Mouse (Mus musculus): ENCODE measurements around the gene Zbtb45.

The Zbtb45 gene

DNA sequence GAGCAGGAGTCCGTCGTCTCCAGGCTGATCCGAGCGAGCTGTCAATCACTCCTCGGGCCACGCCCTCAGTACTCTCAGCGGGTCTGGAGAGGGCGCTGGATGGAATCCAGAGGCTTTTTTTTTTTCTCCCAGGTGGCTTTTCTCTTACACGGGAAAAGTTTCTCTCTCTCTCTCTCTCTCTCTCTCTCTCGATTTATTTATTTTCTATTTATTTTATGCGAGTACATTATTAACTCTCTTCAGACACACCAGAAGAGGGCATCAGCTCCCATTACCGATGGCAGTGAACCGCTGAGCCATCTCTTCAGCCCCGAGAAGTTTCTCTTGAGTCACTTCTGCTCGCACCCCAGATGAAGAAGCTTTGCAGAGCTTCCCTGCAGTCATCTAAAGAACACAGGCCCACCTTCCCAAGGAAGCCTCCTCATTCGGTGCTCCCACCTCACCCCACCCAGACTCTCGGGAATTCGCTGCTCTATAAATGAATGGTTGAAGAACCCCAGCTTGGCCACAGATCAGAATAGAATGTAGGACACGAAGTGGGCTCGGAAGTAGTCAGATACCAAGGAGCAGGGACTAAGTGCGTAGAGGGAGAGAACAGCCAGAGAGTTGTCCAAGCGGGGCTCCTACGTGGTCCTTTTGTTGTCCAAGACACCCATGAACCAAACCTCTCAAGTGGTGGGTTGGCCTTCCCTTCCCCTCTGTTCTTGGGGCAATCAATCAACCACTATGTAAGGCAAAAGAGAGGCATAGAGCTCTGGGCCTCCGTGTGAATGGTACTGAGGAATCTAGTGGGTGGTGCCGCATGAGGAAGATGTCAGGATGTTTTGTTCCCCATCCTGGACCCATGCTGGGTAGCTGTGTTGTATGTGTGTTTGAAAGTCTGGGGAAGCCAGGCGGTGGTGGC is at the start of gene Zbtb45:
Zbtb45 (minus strand) TSS at position 30 of the 904 bp plus-strand sequence.
- no peak for DNase-seq

- DNase-seq = no peak
These were observed 49.7 kb upstream of the Zbtb45 start for GRCm38 (mm10) chr7:13059536-13059935.

DNA sequence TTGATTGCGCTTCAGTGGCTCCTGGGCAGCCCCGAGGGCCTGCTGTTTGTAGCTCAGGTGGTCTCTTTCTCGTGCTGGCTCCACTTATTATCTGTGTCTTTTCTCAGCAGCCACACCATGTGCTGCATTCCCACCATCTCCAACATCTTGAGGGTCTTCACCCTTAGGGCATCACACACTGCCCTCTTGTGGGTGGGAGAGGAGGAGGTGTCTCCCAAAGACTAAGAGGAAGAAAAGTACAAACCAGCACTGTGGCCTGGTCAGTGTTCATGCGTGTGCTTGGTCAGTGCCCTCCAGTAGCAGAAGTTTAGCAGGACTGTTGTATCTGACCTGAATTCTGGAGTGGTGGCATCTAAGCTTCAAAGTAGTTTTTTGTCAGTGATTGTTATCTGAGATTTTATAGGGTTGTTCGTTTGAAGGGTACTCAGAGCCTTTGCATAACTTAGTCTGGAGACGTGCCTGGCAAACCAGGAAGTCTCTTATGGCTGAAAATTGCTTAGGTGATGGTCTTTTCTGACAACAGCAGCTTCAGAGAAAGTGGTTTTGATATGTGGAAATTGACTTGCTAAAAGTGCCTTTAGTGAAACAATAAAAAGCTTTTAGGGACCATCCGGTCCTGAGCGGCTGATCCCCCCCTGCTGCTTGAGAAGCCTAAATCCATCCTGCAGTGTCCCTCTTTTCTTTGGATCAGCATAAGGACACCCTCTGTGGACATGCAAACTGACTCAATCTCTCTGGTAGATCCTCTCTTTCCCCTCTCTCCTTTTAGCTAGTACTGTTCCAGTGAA is 47.3 kb upstream of the Zbtb45 start:
- DNase-seq = no peak

- DNase-seq = peak; percentile 94
These were observed 44.6 kb upstream of the Zbtb45 start, which contains the start of gene Mzf1 for GRCm38 (mm10) chr7:13054287-13055010. Gene Mzf1 (minus strand): TSS chr7:13054764.

DNA sequence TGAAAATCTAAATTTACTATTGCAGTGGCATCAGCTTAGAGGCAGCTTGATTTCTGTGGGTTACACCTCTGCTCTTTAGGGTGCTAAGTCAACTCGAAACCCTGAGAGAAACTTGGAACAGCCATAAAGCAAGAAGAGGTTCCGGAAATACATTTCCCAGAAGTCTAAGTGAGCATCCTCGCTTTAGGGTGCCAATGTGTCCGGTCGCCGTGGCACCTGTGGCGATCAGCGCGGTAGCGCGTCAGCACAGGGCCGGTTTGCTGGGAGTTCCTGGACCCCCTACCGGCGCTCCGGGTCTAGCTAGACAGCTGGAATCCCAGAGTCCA is 44.1 kb upstream of the Zbtb45 start:
- DNase-seq = no peak

DNA sequence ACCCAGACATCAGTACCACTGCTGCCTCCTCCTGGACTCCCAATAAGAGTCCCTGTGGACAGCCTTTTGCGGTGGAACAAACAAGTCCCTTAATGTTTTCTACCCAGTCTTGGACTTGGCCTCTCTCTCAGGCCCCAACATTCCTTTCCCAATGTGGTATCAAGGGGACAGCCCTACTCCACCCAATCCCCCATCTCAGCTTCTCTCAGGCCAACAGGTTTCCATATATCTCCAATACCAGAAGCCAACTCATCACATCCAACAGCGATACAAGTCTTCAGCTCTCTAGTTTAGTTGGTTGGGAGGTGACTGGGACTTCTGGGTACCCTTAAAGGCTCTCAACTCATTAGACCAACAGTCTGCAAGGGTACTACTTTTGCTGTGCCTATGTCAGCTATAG is 43.7 kb upstream of the Zbtb45 start:
- no peak for DNase-seq

- DNase-seq = no peak
These were observed 43.2 kb upstream of the Zbtb45 start for GRCm38 (mm10) chr7:13053001-13053400.

- peak; percentile 74 for DNase-seq
These were observed 36.2 kb upstream of the Zbtb45 start for GRCm38 (mm10) chr7:13046084-13046483.

- no peak for DNase-seq
These were observed 34.4 kb upstream of the Zbtb45 start for GRCm38 (mm10) chr7:13044254-13044625.

GRCm38 (mm10) chr7:13043445-13044253 is 33.8 kb upstream of the Zbtb45 start:
- peak; percentile 37 for DNase-seq

- no peak for DNase-seq
These were observed 33.2 kb upstream of the Zbtb45 start for GRCm38 (mm10) chr7:13043120-13043444.

GRCm38 (mm10) chr7:13042511-13042910 is 32.7 kb upstream of the Zbtb45 start:
- no peak for DNase-seq

DNA sequence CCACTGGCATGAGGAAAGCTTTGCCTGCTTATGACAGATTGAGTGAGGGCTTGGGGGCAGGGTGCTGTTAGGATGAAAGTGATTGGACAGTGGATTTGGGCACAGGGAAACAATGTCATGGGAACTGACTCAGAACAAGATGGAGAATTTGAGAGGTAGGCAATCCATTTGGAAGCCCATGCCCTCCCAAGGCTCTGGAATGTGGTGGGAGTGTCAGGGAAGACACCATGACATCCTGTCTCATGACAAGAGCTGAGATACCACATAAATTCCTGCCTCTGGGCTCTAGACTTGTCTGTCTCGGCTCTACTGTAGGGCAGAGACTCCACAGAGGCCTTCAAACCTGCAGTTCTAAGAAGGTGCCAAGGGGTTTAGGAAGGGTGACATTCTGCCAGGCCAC is 31.4 kb upstream of the Zbtb45 start:
- no peak for DNase-seq

GRCm38 (mm10) chr7:13039181-13039580 is 29.3 kb upstream of the Zbtb45 start:
- no peak for DNase-seq

- peak; percentile 43 for DNase-seq
These were observed 28.9 kb upstream of the Zbtb45 start for GRCm38 (mm10) chr7:13038621-13039169.

DNA sequence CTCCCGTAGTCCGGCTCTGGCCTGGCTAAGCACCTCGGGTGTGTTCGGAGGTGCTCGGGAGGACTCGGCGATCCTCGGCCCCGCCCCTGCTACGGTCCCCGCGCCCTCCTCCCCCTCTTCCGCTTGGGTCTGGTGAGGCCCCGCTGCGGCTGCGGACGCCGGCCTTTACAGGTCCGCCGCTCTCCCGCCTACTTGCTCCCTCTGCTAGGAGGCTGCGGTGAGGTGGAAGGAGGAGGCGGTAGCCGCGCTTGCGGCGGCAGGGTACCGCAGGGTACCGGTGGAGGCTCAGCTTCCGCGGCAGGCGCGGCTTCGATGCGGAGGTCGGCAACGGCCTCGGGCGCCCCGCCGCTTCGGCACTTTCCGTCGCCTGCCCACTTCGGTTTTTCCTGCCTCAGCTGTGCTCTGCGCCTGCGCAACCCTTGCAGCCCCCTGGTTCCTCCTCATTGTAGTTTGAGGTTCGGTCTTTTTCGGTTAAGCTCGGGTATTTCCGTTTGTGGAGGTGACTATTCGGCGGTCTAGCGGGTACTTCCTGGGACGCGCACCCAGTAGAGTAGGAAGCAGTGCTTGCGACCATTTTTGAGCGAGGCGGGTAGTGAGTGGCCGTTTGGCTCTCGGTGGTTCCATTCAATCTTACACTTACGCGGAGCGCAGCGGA is 28.2 kb upstream of the Zbtb45 start, which contains the start of gene Ube2m:
Ube2m (minus strand) TSS at position 375 of the 655 bp plus-strand sequence.
- peak; percentile 99 for DNase-seq

GRCm38 (mm10) chr7:13037366-13037765 is 27.5 kb upstream of the Zbtb45 start:
- peak; percentile 56 for DNase-seq

DNA sequence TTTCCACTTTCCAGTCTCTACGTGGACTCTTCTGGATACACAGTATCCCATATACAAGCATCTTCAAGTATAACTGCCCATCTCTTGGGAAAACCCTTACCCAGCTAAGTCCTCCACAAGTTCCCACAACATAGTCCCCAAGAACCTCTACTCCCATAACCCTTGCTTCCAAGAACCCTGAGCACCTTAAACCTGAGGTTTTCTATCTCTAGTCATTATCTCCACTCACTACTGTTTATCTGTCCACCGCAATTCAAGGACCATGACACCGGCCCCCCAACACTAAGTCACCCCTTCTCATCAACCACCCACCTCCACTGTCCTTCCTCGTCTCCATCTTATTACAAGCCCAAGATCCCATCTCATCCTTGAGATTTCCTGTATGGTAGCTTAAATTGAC is 27.0 kb upstream of the Zbtb45 start:
- DNase-seq = no peak

DNA sequence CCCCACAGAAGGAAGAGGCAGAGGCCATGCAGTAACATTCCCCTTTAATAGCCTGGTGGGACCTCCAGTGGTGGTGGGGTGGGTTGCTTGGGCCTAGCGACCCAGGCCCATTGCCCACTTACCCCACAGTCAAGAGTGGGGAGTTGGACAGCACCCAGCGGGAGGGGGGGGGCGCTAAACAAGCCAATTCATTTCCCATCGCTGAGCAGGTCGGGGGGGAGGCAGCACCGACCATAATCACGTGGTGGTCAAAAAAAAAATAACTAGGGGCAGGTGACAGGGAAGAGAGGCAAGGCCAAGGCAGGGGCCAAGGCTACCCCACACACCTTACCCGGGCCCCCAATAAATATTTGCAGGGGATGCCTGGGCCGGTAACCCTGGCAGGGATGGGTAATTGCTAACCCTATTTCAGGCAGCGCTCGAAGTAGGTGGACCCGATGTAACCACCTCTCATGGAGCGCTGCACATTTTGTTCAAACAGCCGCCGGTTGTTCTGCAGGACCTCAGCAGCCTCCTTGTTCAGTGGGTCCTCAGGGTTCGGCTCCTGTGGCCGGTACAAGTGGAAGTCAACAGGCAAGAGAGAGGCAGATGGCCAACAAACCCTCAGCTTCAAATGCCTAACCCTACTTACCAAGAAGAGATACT is 25.5 kb upstream of the Zbtb45 start:
- no peak for DNase-seq

DNA sequence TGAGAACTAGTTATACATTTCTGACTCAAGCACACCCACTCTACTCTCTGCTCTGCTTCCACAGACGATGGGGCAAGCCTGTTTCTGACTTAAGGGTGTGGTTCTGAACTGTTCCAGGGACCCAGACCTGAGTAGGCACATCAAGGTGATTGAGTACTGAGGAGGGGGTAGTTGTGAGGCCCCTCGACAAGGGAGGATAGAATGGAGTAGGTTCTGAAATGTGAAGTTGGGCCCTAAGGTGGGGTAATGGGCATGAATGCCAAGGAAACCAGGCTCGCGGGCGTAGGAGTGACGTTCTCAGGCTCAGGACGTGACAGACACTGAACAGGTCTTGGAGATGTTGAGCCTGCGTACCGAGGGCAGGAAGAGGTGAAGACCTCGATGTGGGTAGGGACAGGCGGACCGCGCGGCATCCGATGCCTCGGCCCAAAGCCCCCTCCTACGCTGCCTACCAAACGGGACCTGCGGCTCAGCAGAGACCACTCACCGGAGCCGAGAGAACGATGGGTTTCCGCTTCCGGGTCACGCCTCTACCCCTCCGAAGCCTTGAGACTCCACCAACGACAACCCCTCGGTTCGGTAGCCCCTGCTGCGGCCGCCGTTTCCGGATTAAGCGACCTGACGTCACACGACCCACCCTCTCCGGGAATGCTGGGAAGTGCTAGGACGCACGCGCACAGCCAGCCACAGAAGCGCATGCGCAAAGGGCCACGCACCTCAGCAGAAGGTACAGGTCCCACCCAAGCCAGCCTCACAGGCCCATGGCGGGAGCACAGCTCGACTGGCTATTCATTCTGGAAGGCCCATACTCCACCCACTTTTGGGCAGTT is 24.5 kb upstream of the Zbtb45 start, which contains the start of gene Chmp2a:
Chmp2a (minus strand) TSS at position 660 of the 830 bp plus-strand sequence.
- peak; percentile 98 for DNase-seq
